ENCODE assay signal across 11 mouse cellular contexts in genomic region chr11:76835868-76836267, GRCm38 (mm10). TPM values are rescaled to one million over a fixed set of nuclear protein-coding genes. Genes with fewer than 3 reads are reported as not detected.
DNase-seq lines count a peak whose midpoint lies in the region; ATAC-seq and TF ChIP-seq lines count a peak whose summit lies in the region.
"Had no signal": no experiment of that assay in that cellular context is flagged by ENCODE, and none has a peak within 500 bp of the region (broad histone marks: within the 10 kb centered on the region; RNA-seq: fewer than 3 reads in every experiment).

No protein-coding gene starts in this region.

- WGBS in hindbrain, postnatal 0 days = 71% methylated on average over 5 of the region's 5 CpGs
- WGBS in hindbrain, embryonic 16.5 days = 77% methylated on average over 5 of the region's 5 CpGs
- WGBS in liver, embryonic 14.5 days (ENCODE audit: insufficient replicate concordance) = 40% methylated on average over 5 of the region's 5 CpGs

- H3K9me3 ChIP-seq in hindbrain, postnatal 0 days (ENCODE audit: low read length) = no peaks in the 10 kb centered on the region
- no peaks in the 10 kb centered on the region for H3K9me3 ChIP-seq in hindbrain, embryonic 16.5 days (ENCODE audit: control insufficient read depth, low read length)
- H3K9me3 ChIP-seq in liver, embryonic 14.5 days (ENCODE audit: control insufficient read depth, low read length) = no peaks in the 10 kb centered on the region

- H3K27me3 ChIP-seq in hindbrain, postnatal 0 days (ENCODE audit: insufficient read depth, low read length) = no peaks in the 10 kb centered on the region
- no peaks in the 10 kb centered on the region for H3K27me3 ChIP-seq in hindbrain, embryonic 16.5 days (replicated peaks; ENCODE audit: control insufficient read depth, insufficient read depth, low read length)
- H3K27me3 ChIP-seq in liver, embryonic 14.5 days (ENCODE audit: control insufficient read depth, insufficient read depth, low read length) = no peaks in the 10 kb centered on the region

- H3K36me3 ChIP-seq in hindbrain, postnatal 0 days (ENCODE audit: insufficient read depth, low read length) = no peaks in the 10 kb centered on the region
- no peaks in the 10 kb centered on the region; the same call in 1 of the 2 replicates for H3K36me3 ChIP-seq in hindbrain, embryonic 16.5 days (ENCODE audit: control insufficient read depth, insufficient read depth, low read length)
- no peaks in the 10 kb centered on the region for H3K36me3 ChIP-seq in liver, embryonic 14.5 days (replicated peaks; ENCODE audit: control insufficient read depth, insufficient read depth, low read depth)

- H3K9ac ChIP-seq in hindbrain, postnatal 0 days (replicated peaks; ENCODE audit: low read length) = no peak overlapping the region
- H3K9ac ChIP-seq in hindbrain, embryonic 16.5 days (ENCODE audit: low read depth, low read length) = no peak overlapping the region
- peak overlapping the region; percentile 24 for H3K9ac ChIP-seq in liver, embryonic 14.5 days (replicated peaks)

- no peak for TF ChIP-seq CTCF in hindbrain, postnatal 0 days (IDR thresholded peaks at IDR 0.05; ENCODE audit: low read depth)
- TF ChIP-seq CTCF in liver, embryonic 14.5 days (IDR thresholded peaks at IDR 0.05; ENCODE audit: low read depth) = no peak

- DNase-seq in cerebellum, postnatal 14 days = peak; percentile 44 to 69
- DNase-seq in cerebellum, adult 11-12 months = no peak
- no peak for DNase-seq in hindbrain, postnatal 0 days (ENCODE audit: low spot score)
- DNase-seq in cerebellum, postnatal 25 days = peak; percentile 52 to 63
- no peak for DNase-seq in liver, embryonic 14.5 days (ENCODE audit: low read depth in 3 of 3, low spot score in 3 of 3)
- no peak for DNase-seq in adrenal gland, postnatal 10 days
- no peak for DNase-seq in ovary, adult 18-20 months (ENCODE audit: low spot score)
- DNase-seq: adrenal gland, adult 2 months; B cell, adult 2 months; gastrocnemius, postnatal 10 days had no signal

- no peak for ATAC-seq in hindbrain, postnatal 0 days
- no peak for ATAC-seq in hindbrain, embryonic 16.5 days
- peak; percentile 72 for ATAC-seq in liver, embryonic 14.5 days (ENCODE audit: insufficient read depth)

- peak; percentile 47; the same call in 1 of the 2 replicates for TF ChIP-seq EP300 in liver, embryonic 14.5 days (IDR thresholded peaks at IDR 0.05; ENCODE audit: low read depth)

- no peaks in the 10 kb centered on the region for H3K4me1 ChIP-seq in hindbrain, postnatal 0 days (ENCODE audit: insufficient read depth, low read length)
- H3K4me1 ChIP-seq in hindbrain, embryonic 16.5 days (ENCODE audit: control insufficient read depth, insufficient read depth, low read depth, low read length) = no peaks in the 10 kb centered on the region; the same call in 1 of the 2 replicates
- peaks cover 29 to 42% of the 10 kb centered on the region in 2 experiments for H3K4me1 ChIP-seq in liver, embryonic 14.5 days (replicated peaks; ENCODE audit: control insufficient read depth in 2 of 2, insufficient read depth in 2 of 2, low read length in 1 of 2)

- no peak overlapping the region for H3K4me3 ChIP-seq in hindbrain, postnatal 0 days (ENCODE audit: low read length)
- no peak overlapping the region for H3K4me3 ChIP-seq in hindbrain, embryonic 16.5 days (ENCODE audit: low read length)
- H3K4me3 ChIP-seq in liver, embryonic 14.5 days (ENCODE audit: insufficient read depth in 1 of 2, low read depth in 2 of 2, low read length in 2 of 2) = no peak overlapping the region

- no peak overlapping the region for H3K4me2 ChIP-seq in hindbrain, postnatal 0 days (ENCODE audit: low read depth, low read length)
- no peak overlapping the region for H3K4me2 ChIP-seq in hindbrain, embryonic 16.5 days (ENCODE audit: low read length)
- H3K4me2 ChIP-seq in liver, embryonic 14.5 days (ENCODE audit: low read depth) = peak overlapping the region; percentile 54

- H3K27ac ChIP-seq in hindbrain, postnatal 0 days = peak overlapping the region; percentile 3; the same call in 1 of the 2 replicates
- H3K27ac ChIP-seq in hindbrain, embryonic 16.5 days (ENCODE audit: low read depth, low read length) = no peak overlapping the region
- peak overlapping the region; percentile 45 for H3K27ac ChIP-seq in liver, embryonic 14.5 days

RNA-seq across cellular contexts. Expression of gene Cpd, which starts 10.9 kb away (rescaled TPM):
- 34.7 and 41.3 TPM in 2 replicates for total RNA-seq in hindbrain, postnatal 0 days (2014; rRNA removed)
- 3.9 and 5.7 TPM in 2 replicates for polyA plus RNA-seq in hindbrain, postnatal 0 days (2015; fragmentation: Nextera tagmentation; extraction: Ambion mirVana)
- polyA plus RNA-seq in hindbrain, embryonic 16.5 days (2015; fragmentation: Nextera tagmentation; extraction: Ambion mirVana) = 3.8 and 5.6 TPM in 2 replicates
- polyA plus RNA-seq in liver, embryonic 14.5 days (2012; rRNA removed) = 5.9 and 7.2 TPM in 2 replicates
- 8.2 and 8.5 TPM in 2 replicates for polyA plus RNA-seq in liver, embryonic 14.5 days (2014; fragmentation: Nextera tagmentation; extraction: Ambion mirVana)
- 10 to 100 TPM; 46.2 to 57.9 TPM for total RNA-seq in adrenal gland, postnatal 10 days (2021)

Comparison
In these comparisons a context has a peak if more than half of its experiments do, and no peak if none do; other contexts are left out.
1. DNase-seq: peak in cerebellum, postnatal 14 days (2 of 2) and cerebellum, postnatal 25 days (2 of 2); none in cerebellum, adult 11-12 months (single experiment), hindbrain, postnatal 0 days (single experiment), liver, embryonic 14.5 days (0 of 3), adrenal gland, postnatal 10 days (single experiment) and ovary, adult 18-20 months (single experiment).